Mouse (Mus musculus): Measurements from ENCODE around the gene Ptpa.

DNA sequence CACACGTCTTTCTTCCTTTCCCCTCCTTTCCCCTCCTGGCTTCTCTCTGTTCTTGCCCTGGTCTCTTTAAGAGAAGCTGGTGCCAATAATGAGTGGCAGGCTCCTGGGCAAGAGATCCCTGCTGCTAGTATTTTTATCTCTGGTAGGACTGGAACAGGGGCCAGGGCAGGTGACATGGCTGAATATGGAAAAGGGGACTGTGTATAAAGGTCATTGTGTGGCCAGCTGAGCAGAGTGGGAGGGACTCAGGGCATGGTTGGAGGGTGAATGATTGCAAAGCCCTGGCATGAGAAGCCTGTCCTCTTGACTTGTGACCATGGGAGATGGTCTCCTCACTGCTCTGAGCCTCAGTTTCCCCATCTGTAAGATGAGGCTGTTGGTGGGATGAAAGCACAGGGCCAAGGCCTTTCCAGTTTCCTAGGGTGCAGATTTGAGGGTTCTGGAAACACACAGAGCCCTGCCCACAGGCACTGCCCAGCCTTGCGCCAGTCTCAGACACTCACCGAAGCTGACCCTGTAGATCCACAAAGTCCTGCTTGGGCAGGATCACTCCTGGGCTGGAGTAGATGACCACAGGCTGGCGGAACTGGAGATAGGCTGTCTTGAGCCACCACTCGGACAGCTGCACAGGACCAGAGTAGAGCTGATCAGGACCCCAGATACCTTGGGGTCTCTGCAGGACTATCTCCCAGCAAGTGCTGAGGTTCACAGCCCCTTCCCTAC, 6.2 kb upstream of the Ptpa start:
- TF ChIP-seq POLR2A (IDR thresholded peaks at IDR 0.05; ENCODE audit: low read depth, low read length) (no peak), CTCF (IDR thresholded peaks at IDR 0.05; ENCODE audit: extremely low read depth, insufficient read length, insufficient replicate concordance, low read depth, low read length) (no peak)
